Mouse (Mus musculus) cerebellum, adult 9-11 months (tissue): ENCODE data around the gene Stt3a.
A peak's percentile ranks its signal among the peaks of the same experiment; 100 is the strongest.

Source experiments
- DNase-seq: peaks from one replicate; pipeline ENCODE4 v3.0.0; 2022

Stt3a gene

GRCm38 (mm10) chr9:36767203-36768143 is at the start of gene Stt3a:
TSS of gene Stt3a (minus strand) at chr9:36767679.
- DNase-seq, result peak; percentile 100

- no peak for DNase-seq
These were observed 47.0 kb upstream of the Stt3a start for GRCm38 (mm10) chr9:36814486-36814885.

GRCm38 (mm10) chr9:36808126-36808785 is 40.8 kb upstream of the Stt3a start:
- no peak for DNase-seq

- no peak for DNase-seq
These were observed 37.9 kb upstream of the Stt3a start for GRCm38 (mm10) chr9:36805256-36805975.

- DNase-seq, result no peak
These were observed 36.4 kb upstream of the Stt3a start for GRCm38 (mm10) chr9:36803926-36804325.

GRCm38 (mm10) chr9:36803386-36803785 is 35.9 kb upstream of the Stt3a start:
- DNase-seq, result no peak

- DNase-seq, result no peak
These were observed 35.5 kb upstream of the Stt3a start for GRCm38 (mm10) chr9:36802951-36803350.

- no peak for DNase-seq
These were observed 34.5 kb upstream of the Stt3a start for GRCm38 (mm10) chr9:36801961-36802360.

- DNase-seq, result peak; percentile 95
These were observed 29.5 kb upstream of the Stt3a start, which contains the start of gene Ei24 for GRCm38 (mm10) chr9:36796781-36797555. TSS of gene Ei24 (minus strand) at chr9:36797393.

GRCm38 (mm10) chr9:36796224-36796623 is 28.7 kb upstream of the Stt3a start:
- no peak for DNase-seq

GRCm38 (mm10) chr9:36795556-36795955 is 28.1 kb upstream of the Stt3a start:
- DNase-seq, result peak; percentile 18

GRCm38 (mm10) chr9:36794487-36794886 is 27.0 kb upstream of the Stt3a start:
- DNase-seq, result no peak

GRCm38 (mm10) chr9:36792191-36792590 is 24.7 kb upstream of the Stt3a start:
- DNase-seq, result no peak

- DNase-seq, result no peak
These were observed 16.4 kb upstream of the Stt3a start for GRCm38 (mm10) chr9:36783921-36784320.

GRCm38 (mm10) chr9:36769048-36769413 is 1.6 kb upstream of the Stt3a start:
- DNase-seq, result peak; percentile 18

- DNase-seq, result peak; percentile 15
These were observed 923 bp upstream of the Stt3a start for GRCm38 (mm10) chr9:36768156-36769047.

- no peak for DNase-seq
These were observed 3.1 kb downstream of the Stt3a start for GRCm38 (mm10) chr9:36764378-36764777.

GRCm38 (mm10) chr9:36727034-36727755 is 40.3 kb downstream of the Stt3a start, which contains the start of gene Chek1:
TSS of gene Chek1 (minus strand) at chr9:36727065.
- DNase-seq, result no peak

- DNase-seq, result peak; percentile 91
These were observed 41.1 kb downstream of the Stt3a start for GRCm38 (mm10) chr9:36726131-36727033.

GRCm38 (mm10) chr9:36716624-36717023 is 50.9 kb downstream of the Stt3a start:
- no peak for DNase-seq
